Mouse (Mus musculus) heart, postnatal 0 days (tissue): ENCODE measurements around the gene Nudt22.

ENCODE experiments used
- CTCF ChIP-seq: IDR thresholded peaks from 2 replicates; pipeline ENCODE4 v1.5.1; 2016; ENCODE audit warnings: antibody characterized with exemption, control low read depth, low read depth
- EP300 ChIP-seq: IDR thresholded peaks from 2 replicates; pipeline ENCODE4 v1.6.1; 2016; ENCODE audit warnings: antibody characterized with exemption, low read depth

DNA sequence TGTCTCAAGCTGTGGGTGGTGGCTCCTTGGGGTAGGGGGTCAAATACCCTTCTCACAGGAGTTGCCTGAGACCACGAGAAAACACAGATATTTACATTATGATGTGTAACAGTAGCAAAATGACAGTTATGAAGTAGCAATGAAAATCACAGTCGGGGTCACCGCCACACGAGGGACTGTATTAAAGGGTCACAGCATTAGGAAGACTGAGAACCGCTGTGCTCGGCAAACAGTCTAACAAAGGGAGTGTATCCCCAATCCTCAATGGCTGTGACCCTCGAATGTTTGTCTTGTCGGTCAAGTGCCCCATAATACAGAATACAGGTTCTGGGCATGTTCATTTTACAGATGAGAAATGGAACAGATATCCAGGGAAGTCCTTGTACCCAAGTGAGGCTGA, 1.9 kb downstream of the Nudt22 start:
- TF ChIP-seq CTCF: no peak
- TF ChIP-seq EP300: no peak
